ENCODE assay signal across 7 mouse cellular contexts in genomic region chr2:125506316-125507054, GRCm38 (mm10). TPM values are rescaled to one million over a fixed set of nuclear protein-coding genes. Genes with fewer than 3 reads are reported as not detected.
A peak's percentile ranks its signal among the peaks of the same experiment; 100 is the strongest.
DNase-seq lines count a peak whose midpoint lies in the region; ATAC-seq and TF ChIP-seq lines count a peak whose summit lies in the region.

No protein-coding gene starts in this region.

- peak overlapping the region; percentile 69 to 79 for H3K4me3 ChIP-seq in ES-E14 (ENCODE audit: insufficient read depth in 1 of 2, low read depth in 1 of 2, low read length in 2 of 2, poor library complexity in 1 of 2, severe bottlenecking in 1 of 2)
- peak overlapping the region; percentile 70 for H3K4me3 ChIP-seq in forebrain, embryonic 13.5 days
- H3K4me3 ChIP-seq in hindbrain, embryonic 11.5 days (ENCODE audit: low read depth, low read length) = peak overlapping the region; percentile 50
- peak overlapping the region; percentile 50 for H3K4me3 ChIP-seq in liver, embryonic 11.5 days (ENCODE audit: low read depth, low read length)
- peak overlapping the region; percentile 80 for H3K4me3 ChIP-seq in myocyte

- no peak overlapping the region for H3K27ac ChIP-seq in ES-E14 (ENCODE audit: insufficient read depth, low read depth, low read length, poor library complexity, severe bottlenecking)
- H3K27ac ChIP-seq in forebrain, embryonic 13.5 days = peak overlapping the region; percentile 75
- peak overlapping the region; percentile 25; the same call in 1 of the 2 replicates for H3K27ac ChIP-seq in hindbrain, embryonic 11.5 days (ENCODE audit: low read depth, low read length)
- H3K27ac ChIP-seq in liver, embryonic 11.5 days (ENCODE audit: low read depth, low read length) = peak overlapping the region; percentile 0; the same call in 1 of the 2 replicates

- H3ac ChIP-seq in myocyte (ENCODE audit: control insufficient read depth, insufficient read length) = peak overlapping the region; percentile 34

- no peaks in the 10 kb centered on the region for H3K9me3 ChIP-seq in ES-E14 (ENCODE audit: control insufficient read depth, insufficient read depth, low read depth, low read length)
- H3K9me3 ChIP-seq in forebrain, embryonic 13.5 days (replicated peaks) = no peaks in the 10 kb centered on the region
- H3K9me3 ChIP-seq in hindbrain, embryonic 11.5 days (ENCODE audit: control insufficient read depth, low read length) = no peaks in the 10 kb centered on the region
- H3K9me3 ChIP-seq in liver, embryonic 11.5 days (ENCODE audit: control insufficient read depth, low read length) = no peaks in the 10 kb centered on the region

- H3K79me2 ChIP-seq in myocyte (ENCODE audit: control insufficient read depth, insufficient read depth) = peaks cover 36% of the 10 kb centered on the region

- WGBS in forebrain, embryonic 13.5 days = 1% methylated on average over 36 of the region's 37 CpGs
- 2% methylated on average over 37 of the region's 37 CpGs for WGBS in hindbrain, embryonic 11.5 days
- WGBS in liver, embryonic 11.5 days = 4% methylated on average over 37 of the region's 37 CpGs

- ATAC-seq in forebrain, embryonic 13.5 days = peak; percentile 87
- peak; percentile 91 for ATAC-seq in hindbrain, embryonic 11.5 days (ENCODE audit: low FRiP score)
- peak; percentile 63 for ATAC-seq in liver, embryonic 11.5 days (replicated peaks; ENCODE audit: low FRiP score)

- H3K27me3 ChIP-seq in forebrain, embryonic 13.5 days = peaks cover 9% of the 10 kb centered on the region; the same call in 1 of the 2 replicates
- peaks cover 2% of the 10 kb centered on the region; the same call in 1 of the 2 replicates for H3K27me3 ChIP-seq in hindbrain, embryonic 11.5 days (ENCODE audit: control insufficient read depth, insufficient read depth, low read length)
- peaks cover 44% of the 10 kb centered on the region for H3K27me3 ChIP-seq in liver, embryonic 11.5 days (replicated peaks; ENCODE audit: control insufficient read depth, insufficient read depth, low read length)
- H3K27me3 ChIP-seq in myocyte (ENCODE audit: control insufficient read depth, insufficient read depth, insufficient read length) = no peaks in the 10 kb centered on the region

- H3K4me2 ChIP-seq in forebrain, embryonic 13.5 days = peak overlapping the region; percentile 98
- peak overlapping the region; percentile 97 for H3K4me2 ChIP-seq in hindbrain, embryonic 11.5 days (replicated peaks; ENCODE audit: low read depth, low read length)
- H3K4me2 ChIP-seq in liver, embryonic 11.5 days = peak overlapping the region; percentile 62
- peak overlapping the region; percentile 74 for H3K4me2 ChIP-seq in myocyte (ENCODE audit: low read depth)

- in situ Hi-C loops in ES-E14 (cut with MboI; ENCODE audit: low sequenced_read_pairs in 2 of 2, unreplicated experiment in 2 of 2) = no loop called here

- DNase-seq in ES-E14 (ENCODE audit: low read depth, low spot score) = peak; percentile 42
- DNase-seq in ZHBTc4 (ENCODE audit: low read depth, low spot score) = peak; percentile 68
- DNase-seq in hindbrain, embryonic 11.5 days (ENCODE audit: low spot score) = peak; percentile 77
- DNase-seq in liver, embryonic 11.5 days (ENCODE audit: low spot score) = peak; percentile 56
- peak; percentile 70 for DNase-seq in yolk sac, embryonic 10.5 days (ENCODE audit: low spot score)

- peaks cover 0 to 7% of the 10 kb centered on the region in 2 experiments; a peak in 1 of 4 replicates for H3K4me1 ChIP-seq in ES-E14 (ENCODE audit: control insufficient read depth in 2 of 2, insufficient read depth in 2 of 2, low read length in 2 of 2, poor library complexity in 1 of 2)
- peaks cover 16% of the 10 kb centered on the region for H3K4me1 ChIP-seq in forebrain, embryonic 13.5 days
- H3K4me1 ChIP-seq in hindbrain, embryonic 11.5 days (replicated peaks; ENCODE audit: control insufficient read depth, insufficient read depth, low read length) = no peaks in the 10 kb centered on the region
- H3K4me1 ChIP-seq in liver, embryonic 11.5 days (replicated peaks; ENCODE audit: control insufficient read depth, insufficient read depth, low read length) = no peaks in the 10 kb centered on the region

- H3K36me3 ChIP-seq in ES-E14 (ENCODE audit: control insufficient read depth, insufficient read depth, low read length, poor library complexity, severe bottlenecking) = no peaks in the 10 kb centered on the region
- H3K36me3 ChIP-seq in forebrain, embryonic 13.5 days (ENCODE audit: poor library complexity, severe bottlenecking) = no peaks in the 10 kb centered on the region
- no peaks in the 10 kb centered on the region for H3K36me3 ChIP-seq in hindbrain, embryonic 11.5 days (ENCODE audit: control insufficient read depth, insufficient read depth, low read length)
- H3K36me3 ChIP-seq in liver, embryonic 11.5 days (ENCODE audit: control insufficient read depth, insufficient read depth, low read length) = no peaks in the 10 kb centered on the region
- H3K36me3 ChIP-seq in myocyte (ENCODE audit: control insufficient read depth, insufficient read depth) = peaks cover 5% of the 10 kb centered on the region

- peak; percentile 71 for TF ChIP-seq POLR2A in myocyte (IDR thresholded peaks at IDR 0.05; ENCODE audit: insufficient read length, low read depth)

- peak overlapping the region; percentile 53 for H3K9ac ChIP-seq in ES-E14 (ENCODE audit: insufficient read depth, low read depth, low read length, poor library complexity, severe bottlenecking)
- H3K9ac ChIP-seq in forebrain, embryonic 13.5 days = peak overlapping the region; percentile 78
- peak overlapping the region; percentile 50 for H3K9ac ChIP-seq in hindbrain, embryonic 11.5 days (ENCODE audit: low read depth, low read length)
- peak overlapping the region; percentile 42 for H3K9ac ChIP-seq in liver, embryonic 11.5 days (ENCODE audit: low read depth, low read length)

TF ChIP-seq in ES-E14, 5 proteins besides CTCF, POLR2A, EP300 and RAD21:
- TF ChIP-seq CHD2 (IDR thresholded peaks at IDR 0.05; ENCODE audit: low read depth, low read length) = peak; percentile 87
- peak; percentile 65 for TF ChIP-seq ZNF384 (IDR thresholded peaks at IDR 0.05; ENCODE audit: low read depth, low read length)
- no peak for TF ChIP-seq MAFK (IDR thresholded peaks at IDR 0.05; ENCODE audit: insufficient read depth, low read depth, low read length)
- TF ChIP-seq ZC3H11A (IDR thresholded peaks at IDR 0.05; ENCODE audit: borderline replicate concordance, low read depth, low read length) = no peak

TF ChIP-seq in myocyte, 11 proteins besides CTCF, POLR2A, EP300 and RAD21:
- peak; percentile 5 for TF ChIP-seq POLR2AphosphoS2 (IDR thresholded peaks at IDR 0.05; ENCODE audit: insufficient read length, low read depth)
- TF ChIP-seq REST (IDR thresholded peaks at IDR 0.05; ENCODE audit: insufficient read depth, insufficient read length) = no peak

RNA-seq across cellular contexts. Expression of gene Fbn1, which starts 1.3 kb away (rescaled TPM):
- total RNA-seq in ES-E14 (2012; rRNA removed) = 6.8 and 9.6 TPM in 2 replicates
- 1.7 and 1.8 TPM in 2 replicates for polyA plus RNA-seq in forebrain, embryonic 13.5 days (2015; fragmentation: Nextera tagmentation; extraction: Ambion mirVana)
- 8.7 and 12.3 TPM in 2 replicates for polyA plus RNA-seq in hindbrain, embryonic 11.5 days (2014; fragmentation: Nextera tagmentation; extraction: Ambion mirVana)
- polyA plus RNA-seq in liver, embryonic 11.5 days (2014; fragmentation: Nextera tagmentation; extraction: Ambion mirVana) = 5.5 and 5.7 TPM in 2 replicates
- polyA plus RNA-seq in myocyte (2012; fragmentation: generic; extraction: Trizol) = 125 TPM

RNA-seq across cellular contexts. Expression of gene Gm9913, which starts 1.6 kb away (rescaled TPM):
- 0.32 TPM in 1 of 2 replicates, not detected in the other for total RNA-seq in ES-E14 (2012; rRNA removed)
- polyA plus RNA-seq in forebrain, embryonic 13.5 days (2015; fragmentation: Nextera tagmentation; extraction: Ambion mirVana) = 0.10 TPM in 1 of 2 replicates, not detected in the other
- polyA plus RNA-seq in hindbrain, embryonic 11.5 days (2014; fragmentation: Nextera tagmentation; extraction: Ambion mirVana) = 0.25 and 0.28 TPM in 2 replicates
- polyA plus RNA-seq in liver, embryonic 11.5 days (2014; fragmentation: Nextera tagmentation; extraction: Ambion mirVana) = 0.12 TPM in 1 of 2 replicates, not detected in the other
- 0.37 TPM for polyA plus RNA-seq in myocyte (2012; fragmentation: generic; extraction: Trizol)
